Mouse (Mus musculus) embryonic fibroblast, embryonic 13.5 days (primary cell): ENCODE measurements around the gene Rsrp1.

Experiments
- CTCF ChIP-seq: IDR thresholded peaks from 2 replicates; pipeline ENCODE4 v1.5.1; 2011; ENCODE audit warnings: mild to moderate bottlenecking, control low read depth, low read length, moderate library complexity, borderline replicate concordance; ENCODE audit not compliant: insufficient read depth
- POLR2A ChIP-seq: IDR thresholded peaks from 2 replicates; pipeline ENCODE4 v1.6.1; 2011; ENCODE audit warnings: low read depth, mild to moderate bottlenecking, control low read depth, low read length, moderate library complexity

GRCm38 (mm10) chr4:134930190-134930589 lies 6.8 kb downstream of the Rsrp1 start:
- no peak for TF ChIP-seq CTCF
- no peak for TF ChIP-seq POLR2A
